Mouse (Mus musculus): ENCODE data around the gene Foxj2. TPM values are rescaled to one million over a fixed set of nuclear protein-coding genes. Genes with fewer than 3 reads are reported as not detected.

The Foxj2 gene
- total RNA-seq (2012; rRNA removed) (2.5 and 2.7 TPM in 2 replicates), total RNA-seq (2014; rRNA removed) (1.8 and 1.9 TPM in 2 replicates), polyA plus RNA-seq (2012; ENCODE audit: insufficient read length, low read depth) (4.6 and 5.4 TPM in 2 replicates)

DNA sequence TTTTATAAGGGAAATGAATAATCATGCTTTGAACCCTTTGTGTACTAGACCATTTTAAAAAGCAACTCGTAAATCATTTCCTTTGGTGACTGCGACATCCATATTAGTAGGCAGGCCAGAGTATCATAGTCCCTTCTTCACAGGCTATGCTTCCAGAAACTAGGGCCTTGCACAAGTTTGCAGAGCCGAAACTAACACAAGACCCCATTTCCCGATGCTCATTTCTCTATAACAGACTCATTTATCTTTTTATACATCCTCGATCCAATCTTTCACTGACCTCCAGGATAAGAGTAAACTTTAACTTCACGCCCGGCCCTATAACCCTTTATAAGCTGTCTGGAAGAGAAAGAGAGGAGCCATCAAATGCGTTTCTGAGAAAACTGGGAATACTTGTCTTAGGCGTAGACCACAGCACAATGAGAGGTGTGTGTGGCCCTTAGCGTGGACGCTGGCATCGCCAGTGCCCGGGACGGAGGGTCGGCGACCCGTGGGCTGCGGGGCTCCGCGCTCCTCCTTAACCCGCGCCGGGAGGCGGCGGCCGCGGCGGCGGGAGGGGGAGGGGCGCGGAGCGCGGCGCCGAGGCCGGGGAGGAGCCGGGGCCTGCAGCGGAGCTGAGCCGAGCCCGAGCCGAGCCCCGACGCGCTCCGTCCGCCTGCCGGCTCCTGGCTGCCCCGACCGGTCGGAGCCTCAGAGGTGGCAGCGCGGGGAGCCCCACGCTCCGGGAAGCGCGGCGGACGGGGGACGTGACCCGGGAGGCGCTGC is at the start of gene Foxj2:
Gene Foxj2, plus strand, starts transcription at position 609 of the 765 bp plus-strand sequence.
- Histone ChIP-seq H3K27ac (ENCODE audit: insufficient read depth, low read depth) (peak within 1 kb of the TSS; percentile 62; the same call in 1 of the 2 replicates), H3K4me1 (ENCODE audit: control insufficient read depth in 1 of 2, insufficient read depth in 2 of 2) (peaks cover 12 to 46% of the 10 kb centered on the region in 2 experiments), H3K9me3 (replicated peaks; ENCODE audit: low read length) (no peaks in the 10 kb centered on the region), H3K4me2 (ENCODE audit: insufficient read depth, low read depth, poor library complexity, severe bottlenecking) (peak within 1 kb of the TSS; percentile 72), H3K79me2 (replicated peaks; ENCODE audit: control insufficient read depth, extremely low read depth, insufficient read depth, poor library complexity, severe bottlenecking) (peaks cover 4% of the 10 kb centered on the region; the same call in 1 of the 2 replicates), H3K4me3 (replicated peaks in 1 of 3; ENCODE audit: low read depth in 2 of 3, low read length in 2 of 3, poor library complexity in 1 of 3) (peak within 1 kb of the TSS; percentile 80 to 95 (median 91)), H3K36me3 (replicated peaks in 1 of 2; ENCODE audit: control insufficient read depth in 1 of 2, insufficient read depth in 1 of 2, low read length in 1 of 2) (peaks cover 0 to 26% of the 10 kb centered on the region in 2 experiments), H3K9ac (ENCODE audit: insufficient read depth, low read depth) (peak within 1 kb of the TSS; percentile 97), H3K27me3 (replicated peaks) (no peaks in the 10 kb centered on the region)
- in situ Hi-C loops (cut with MboI; ENCODE audit: low pct_ligation_motif_present, low pct_unique_long_range_greater_than_20kb, low sequenced_read_pairs) (no loop called here), dilution Hi-C loops (cut with MboI; ENCODE audit: extremely low pct_ligation_motif_present, extremely low pct_unique_long_range_greater_than_20kb, low sequenced_read_pairs) (no loop called here)
- DNase-seq (ENCODE audit: extremely low read depth): no peak
- TF ChIP-seq UBTF (IDR thresholded peaks at IDR 0.05; ENCODE audit: low read depth, low read length) (peak; percentile 91), ELF1 (IDR thresholded peaks at IDR 0.05; ENCODE audit: low read depth, low read length) (0 out of 2 replicates have a peak, but pooled peaks have one; percentile 18), TCF12 (IDR thresholded peaks at IDR 0.05; ENCODE audit: low read depth, low read length) (peak; percentile 36; the same call in 1 of the 2 replicates), CHD2 (IDR thresholded peaks at IDR 0.05; ENCODE audit: low read length) (peak; percentile 37; the same call in 1 of the 2 replicates), MEF2A (IDR thresholded peaks at IDR 0.05; ENCODE audit: borderline replicate concordance, low read depth, low read length) (peak; percentile 17; the same call in 1 of the 2 replicates), NRF1 (IDR thresholded peaks at IDR 0.05; ENCODE audit: low read depth, low read length) (no peak), MXI1 (IDR thresholded peaks at IDR 0.05; ENCODE audit: low read depth, low read length) (peak; percentile 51; the same call in 1 of the 2 replicates), NELFE (IDR thresholded peaks at IDR 0.05; ENCODE audit: low read depth, low read length) (0 out of 2 replicates have a peak, but pooled peaks have one; percentile 46), POLR2AphosphoS2 (IDR thresholded peaks at IDR 0.05; ENCODE audit: low read depth, low read length) (no peak)

- no peak for DNase-seq (ENCODE audit: extremely low read depth)
- no peak overlapping the region for H3K4me2 ChIP-seq (ENCODE audit: insufficient read depth, low read depth, poor library complexity, severe bottlenecking)
- dilution Hi-C loops (cut with MboI; ENCODE audit: extremely low pct_ligation_motif_present, extremely low pct_unique_long_range_greater_than_20kb, low sequenced_read_pairs) (no loop called here), in situ Hi-C loops (cut with MboI; ENCODE audit: low pct_ligation_motif_present, low pct_unique_long_range_greater_than_20kb, low sequenced_read_pairs) (no loop called here)
- no peaks in the 10 kb centered on the region for H3K9me3 ChIP-seq (replicated peaks; ENCODE audit: low read length)
- no peak overlapping the region for H3K9ac ChIP-seq (ENCODE audit: insufficient read depth, low read depth)
- H3K4me1 ChIP-seq (ENCODE audit: control insufficient read depth in 1 of 2, insufficient read depth in 2 of 2): 0 out of 4 replicates have a peak, but pooled peaks cover 0 to 3% of the 10 kb centered on the region in 2 experiments
- H3K27ac ChIP-seq (ENCODE audit: insufficient read depth, low read depth): no peak overlapping the region
- TF ChIP-seq SMC3 (IDR thresholded peaks at IDR 0.05; ENCODE audit: low read depth, low read length) (no peak), PAX5 (IDR thresholded peaks at IDR 0.05; ENCODE audit: low read length) (no peak), GABPA (IDR thresholded peaks at IDR 0.05; ENCODE audit: insufficient replicate concordance, low read depth, low read length) (no peak), USF1 (IDR thresholded peaks at IDR 0.05; ENCODE audit: low read depth, low read length) (no peak), MAX (IDR thresholded peaks at IDR 0.05; ENCODE audit: low read length) (no peak), ZMIZ1 (IDR thresholded peaks at IDR 0.05; ENCODE audit: low read depth, low read length) (no peak), BHLHE40 (IDR thresholded peaks at IDR 0.05; ENCODE audit: low read depth, low read length) (no peak), MXI1 (IDR thresholded peaks at IDR 0.05; ENCODE audit: low read depth, low read length) (no peak), RCOR1 (conservative IDR thresholded peaks at IDR 0.05; ENCODE audit: low read depth, low read length) (no peak), SIN3A (IDR thresholded peaks at IDR 0.05; ENCODE audit: low read length) (no peak), EP300 (IDR thresholded peaks at IDR 0.05; ENCODE audit: low read length) (no peak), NRF1 (IDR thresholded peaks at IDR 0.05; ENCODE audit: low read depth, low read length) (no peak), ZNF384 (IDR thresholded peaks at IDR 0.05; ENCODE audit: low read depth, low read length) (no peak), HCFC1 (IDR thresholded peaks at IDR 0.05; ENCODE audit: low read depth, low read length) (no peak), KAT2A (IDR thresholded peaks at IDR 0.05; ENCODE audit: insufficient replicate concordance, low read length) (no peak), MAFK (IDR thresholded peaks at IDR 0.05; ENCODE audit: insufficient replicate concordance, low read length) (no peak), ZC3H11A (IDR thresholded peaks at IDR 0.05; ENCODE audit: low read depth, low read length) (no peak)
- H3K4me3 ChIP-seq (replicated peaks in 1 of 3; ENCODE audit: low read depth in 2 of 3, low read length in 2 of 3, poor library complexity in 1 of 3): no peak overlapping the region
- H3K27me3 ChIP-seq (replicated peaks): no peaks in the 10 kb centered on the region
- no peaks in the 10 kb centered on the region for H3K79me2 ChIP-seq (replicated peaks; ENCODE audit: control insufficient read depth, extremely low read depth, insufficient read depth, poor library complexity, severe bottlenecking)
- H3K36me3 ChIP-seq (replicated peaks in 1 of 2; ENCODE audit: control insufficient read depth in 1 of 2, insufficient read depth in 1 of 2, low read length in 1 of 2): peaks cover 0 to 30% of the 10 kb centered on the region in 2 experiments
These were observed 48.9 kb upstream of the Foxj2 start for GRCm38 (mm10) chr6:122770760-122771315.
